Mouse (Mus musculus): ENCODE data around the gene Ppat. TPM values are rescaled to one million over a fixed set of nuclear protein-coding genes. Genes with fewer than 3 reads are reported as not detected.
"Not testable (repeated sequence)": the region's sequence is repeated elsewhere in the genome, so short reads cannot be mapped to it uniquely, and the experiment has no call there.

Ppat gene
- polyA plus RNA-seq, 1 experiment: 7.9 TPM

DNA sequence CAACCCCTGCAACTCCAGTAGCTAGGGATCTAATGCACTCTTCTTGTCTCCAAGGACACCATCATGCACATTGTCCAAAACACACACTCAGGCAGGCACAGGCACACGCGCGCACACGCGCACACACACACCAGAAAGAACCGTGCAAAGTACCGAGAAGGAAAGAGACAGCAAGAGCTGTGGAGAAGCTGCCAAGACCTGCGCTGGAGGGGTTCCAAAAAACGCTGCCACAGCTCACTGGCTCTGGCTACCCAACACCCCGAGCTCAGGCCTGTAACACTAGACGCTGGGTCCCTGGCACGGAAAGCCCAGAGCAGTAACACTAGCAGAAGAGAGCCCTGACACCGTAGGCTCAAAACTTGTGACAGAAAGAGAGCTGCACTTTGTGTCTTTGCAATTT, 27.9 kb downstream of the Ppat start:
- TF ChIP-seq POLR2A (IDR thresholded peaks at IDR 0.05; ENCODE audit: borderline replicate concordance, insufficient read depth, low read length): no peak
- TF ChIP-seq CTCF (IDR thresholded peaks at IDR 0.05; ENCODE audit: borderline replicate concordance, insufficient read depth, low read depth, low read length): no peak
- DNase-seq: peak; percentile 73 to 74
- Histone ChIP-seq H3K4me3 (replicated peaks; ENCODE audit: insufficient read depth, low read depth, low read length) (peak overlapping the region; percentile 6), H3K27ac (ENCODE audit: insufficient read depth, low read length) (no peak overlapping the region), H3K27me3 (ENCODE audit: control insufficient read depth, insufficient read depth, low read length) (no peaks in the 10 kb centered on the region), H3K4me1 (ENCODE audit: control insufficient read depth, insufficient read depth, low read length) (peaks cover 5% of the 10 kb centered on the region; the same call in 1 of the 2 replicates)
- WGBS: 17% methylated on average over 13 of the region's 13 CpGs

DNA sequence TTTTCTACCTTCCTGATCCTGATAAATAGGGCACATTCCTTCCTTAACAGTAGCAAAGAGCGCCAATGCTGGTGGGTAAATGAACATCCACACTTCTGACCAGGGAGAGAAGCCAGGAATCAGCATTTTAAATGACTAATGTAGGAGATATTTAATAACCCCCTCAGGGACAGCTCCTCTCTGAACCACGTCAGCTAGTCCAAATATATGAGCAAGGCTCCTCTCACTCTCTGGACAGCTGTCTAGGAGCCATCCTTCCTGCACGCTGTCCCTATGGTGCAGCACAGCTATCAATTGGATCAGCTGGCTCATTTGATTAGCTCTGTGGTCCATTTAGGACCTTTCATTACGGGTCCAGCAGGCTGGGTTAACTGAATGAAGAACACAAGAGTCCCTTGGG, 28.5 kb downstream of the Ppat start:
- 78% methylated on average over 4 of the region's 4 CpGs for WGBS
- TF ChIP-seq POLR2A (IDR thresholded peaks at IDR 0.05; ENCODE audit: borderline replicate concordance, insufficient read depth, low read length): no peak
- TF ChIP-seq CTCF (IDR thresholded peaks at IDR 0.05; ENCODE audit: borderline replicate concordance, insufficient read depth, low read depth, low read length): no peak
- DNase-seq: no peak
- peaks cover 5% of the 10 kb centered on the region; the same call in 1 of the 2 replicates for H3K4me1 ChIP-seq (ENCODE audit: control insufficient read depth, insufficient read depth, low read length)
- H3K27ac ChIP-seq (ENCODE audit: insufficient read depth, low read length): no peak overlapping the region
- no peak overlapping the region for H3K4me3 ChIP-seq (replicated peaks; ENCODE audit: insufficient read depth, low read depth, low read length)
- H3K27me3 ChIP-seq (ENCODE audit: control insufficient read depth, insufficient read depth, low read length): no peaks in the 10 kb centered on the region

DNA sequence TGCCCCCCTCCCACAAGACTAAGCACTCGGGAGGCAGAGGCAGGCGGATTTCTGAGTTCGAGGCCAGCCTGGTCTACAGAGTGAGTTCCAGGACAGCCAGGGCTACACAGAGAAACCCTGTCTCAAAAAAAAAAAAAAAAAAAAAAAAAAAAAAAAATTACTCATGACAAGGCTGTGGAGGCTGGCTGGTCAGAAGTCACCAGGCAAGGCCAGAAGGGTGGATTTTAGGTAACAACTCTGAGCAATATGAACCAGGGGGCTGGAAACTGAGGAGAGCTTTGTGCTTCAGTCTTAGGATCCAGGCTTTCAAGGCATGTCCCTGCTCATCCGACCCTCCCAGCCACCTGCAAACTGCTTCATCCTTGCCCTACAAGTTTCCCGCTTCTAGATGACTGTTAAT, 38.9 kb downstream of the Ppat start:
- not testable (repeated sequence) for DNase-seq

DNA sequence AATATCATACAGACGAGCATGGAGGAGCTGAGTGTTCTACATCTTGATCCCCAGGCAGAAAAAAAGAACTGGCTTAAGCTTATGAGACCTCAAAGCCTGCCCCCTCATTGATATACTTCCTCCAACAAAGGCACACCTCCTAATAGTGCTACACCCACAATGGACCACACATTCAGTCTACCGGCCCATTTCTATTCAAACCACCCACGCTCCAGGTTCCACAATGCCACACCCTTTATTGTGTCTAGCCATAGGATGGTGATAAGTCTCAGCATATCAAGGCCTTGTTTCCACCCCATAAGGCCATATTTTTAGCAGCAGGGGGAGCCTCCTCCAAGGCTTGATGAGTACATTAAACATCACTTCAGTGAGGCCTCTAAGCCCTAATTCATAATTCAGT, 40.6 kb downstream of the Ppat start:
- Histone ChIP-seq H3K27ac (ENCODE audit: insufficient read depth, low read length) (no peak overlapping the region), H3K27me3 (ENCODE audit: control insufficient read depth, insufficient read depth, low read length) (no peaks in the 10 kb centered on the region), H3K4me1 (ENCODE audit: control insufficient read depth, insufficient read depth, low read length) (no peaks in the 10 kb centered on the region), H3K4me3 (replicated peaks; ENCODE audit: insufficient read depth, low read depth, low read length) (no peak overlapping the region)
- WGBS: 88% methylated on average over 3 of the region's 3 CpGs
- TF ChIP-seq CTCF (IDR thresholded peaks at IDR 0.05; ENCODE audit: borderline replicate concordance, insufficient read depth, low read depth, low read length) (no peak), POLR2A (IDR thresholded peaks at IDR 0.05; ENCODE audit: borderline replicate concordance, insufficient read depth, low read length) (no peak)
- DNase-seq: no peak

More for the DNA sequence above, 38.9 kb downstream of the Ppat start:
- not testable (repeated sequence) for H3K4me1 ChIP-seq (ENCODE audit: control insufficient read depth, insufficient read depth, low read length); H3K27me3 ChIP-seq (ENCODE audit: control insufficient read depth, insufficient read depth, low read length); H3K27ac ChIP-seq (ENCODE audit: insufficient read depth, low read length); H3K4me3 ChIP-seq (replicated peaks; ENCODE audit: insufficient read depth, low read depth, low read length)
- 96% methylated on average over 5 of the region's 5 CpGs for WGBS

DNA sequence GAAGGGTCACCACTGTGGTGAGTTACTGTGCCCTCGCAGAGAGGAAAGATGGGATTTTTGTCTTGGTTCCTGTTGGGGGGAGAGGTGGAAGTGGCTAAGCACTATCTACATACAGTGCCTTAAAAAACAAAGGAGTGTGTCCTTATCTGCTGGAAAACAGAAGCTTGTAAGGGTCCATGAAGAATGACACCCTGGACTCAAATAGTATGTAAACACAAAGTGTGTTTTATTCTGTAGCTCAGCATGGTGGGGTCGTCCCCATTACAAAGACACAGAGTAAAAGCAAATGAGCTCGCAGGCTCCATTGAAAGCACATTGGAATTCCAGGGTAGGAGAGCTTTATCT, 45.3 kb downstream of the Ppat start:
- no peaks in the 10 kb centered on the region for H3K4me1 ChIP-seq (ENCODE audit: control insufficient read depth, insufficient read depth, low read length)
- H3K27me3 ChIP-seq (ENCODE audit: control insufficient read depth, insufficient read depth, low read length): no peaks in the 10 kb centered on the region
- H3K27ac ChIP-seq (ENCODE audit: insufficient read depth, low read length): no peak overlapping the region
- no peak for DNase-seq
- H3K4me3 ChIP-seq (replicated peaks; ENCODE audit: insufficient read depth, low read depth, low read length): peak overlapping the region; percentile 84
- 31% methylated on average over 3 of the region's 3 CpGs for WGBS
- TF ChIP-seq POLR2A (IDR thresholded peaks at IDR 0.05; ENCODE audit: borderline replicate concordance, insufficient read depth, low read length) (no peak), CTCF (IDR thresholded peaks at IDR 0.05; ENCODE audit: borderline replicate concordance, insufficient read depth, low read depth, low read length) (no peak)

DNA sequence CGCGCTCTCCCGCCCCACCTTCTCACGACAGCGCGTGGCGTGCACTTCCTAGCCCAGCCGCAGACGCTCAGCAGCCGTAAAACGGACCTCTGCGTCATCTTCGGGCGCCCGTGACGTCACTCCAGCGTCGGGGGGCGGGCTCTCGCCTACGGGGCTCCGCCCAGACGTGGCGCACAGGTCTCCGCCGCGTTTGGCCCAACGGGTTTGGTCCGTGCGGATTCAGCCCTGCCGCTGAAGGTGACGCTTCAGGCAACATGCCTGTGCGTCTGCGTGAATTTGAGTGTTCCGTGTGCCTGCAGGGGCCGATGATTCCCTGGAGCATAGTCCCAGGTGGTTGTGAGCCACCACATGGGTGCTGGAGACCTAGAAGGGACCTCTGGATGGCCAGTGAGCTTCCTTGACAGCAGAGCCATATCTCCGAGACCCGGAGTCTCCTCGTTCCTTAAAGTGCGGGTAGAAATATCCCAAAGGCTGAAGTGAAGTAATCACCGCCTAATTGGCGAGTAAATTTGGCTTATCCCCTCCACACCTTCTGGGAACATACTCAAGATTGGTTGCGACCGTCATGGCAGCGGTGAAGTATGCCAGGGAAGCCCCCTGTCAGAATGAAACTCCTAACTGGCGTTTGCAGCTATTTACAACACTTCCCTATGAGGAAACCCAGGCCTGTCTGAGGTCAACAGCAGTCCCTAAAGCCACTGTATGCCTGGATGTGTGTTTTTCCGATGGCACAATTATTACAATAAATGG, 45.8 kb downstream of the Ppat start, which contains the start of gene Aasdh:
Gene Aasdh (minus strand): TSS at position 110 of the 750 bp plus-strand sequence.
- Histone ChIP-seq H3K27ac (ENCODE audit: insufficient read depth, low read length) (peak within 1 kb of the TSS; percentile 80), H3K4me1 (ENCODE audit: control insufficient read depth, insufficient read depth, low read length) (no peaks in the 10 kb centered on the region), H3K27me3 (ENCODE audit: control insufficient read depth, insufficient read depth, low read length) (no peaks in the 10 kb centered on the region), H3K4me3 (replicated peaks; ENCODE audit: insufficient read depth, low read depth, low read length) (peak within 1 kb of the TSS; percentile 84)
- DNase-seq: peak; percentile 95 to 98
- TF ChIP-seq CTCF (IDR thresholded peaks at IDR 0.05; ENCODE audit: borderline replicate concordance, insufficient read depth, low read depth, low read length): no peak
- peak; percentile 100 for TF ChIP-seq POLR2A (IDR thresholded peaks at IDR 0.05; ENCODE audit: borderline replicate concordance, insufficient read depth, low read length)
- under 1% methylated on average over 47 of the region's 47 CpGs for WGBS

DNA sequence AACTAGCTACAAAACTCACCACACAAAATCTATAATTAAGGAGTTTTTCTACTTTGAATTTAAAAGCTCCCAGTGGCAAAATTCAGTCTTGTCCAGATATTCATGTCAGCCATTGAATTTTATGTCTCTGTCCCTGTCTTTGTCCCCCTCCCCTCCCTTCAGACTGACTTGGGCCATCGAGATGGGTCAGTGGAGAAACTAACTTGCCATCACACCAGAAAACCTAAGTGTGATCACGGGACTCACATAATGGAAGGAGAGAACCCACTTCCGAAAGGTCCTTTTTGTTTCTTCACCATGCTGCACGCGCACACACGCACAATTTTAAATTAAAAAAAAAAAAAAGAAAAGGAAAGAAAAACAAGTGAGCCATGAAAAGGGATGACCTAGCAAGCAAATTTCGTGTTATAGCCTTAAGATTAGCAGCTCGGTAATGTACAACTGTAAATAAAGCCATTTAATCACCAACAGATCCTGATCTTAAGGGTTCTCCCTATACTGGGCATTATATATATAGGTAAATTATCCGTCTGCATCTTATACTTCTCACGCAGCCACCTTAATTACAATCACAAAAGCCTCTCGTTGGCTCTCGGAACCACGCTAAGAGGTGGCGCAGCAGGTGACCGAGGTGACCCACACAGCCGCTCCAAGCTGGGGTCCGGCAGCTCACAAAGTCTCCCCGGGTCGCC, 46.5 kb downstream of the Ppat start:
- Histone ChIP-seq H3K27me3 (ENCODE audit: control insufficient read depth, insufficient read depth, low read length) (no peaks in the 10 kb centered on the region), H3K27ac (ENCODE audit: insufficient read depth, low read length) (0 out of 2 replicates have a peak overlapping the region, but pooled peaks have one; percentile 37), H3K4me3 (replicated peaks; ENCODE audit: insufficient read depth, low read depth, low read length) (peak overlapping the region; percentile 84), H3K4me1 (ENCODE audit: control insufficient read depth, insufficient read depth, low read length) (no peaks in the 10 kb centered on the region)
- DNase-seq: peak in 1 of 2 experiments; percentile 18
- TF ChIP-seq POLR2A (IDR thresholded peaks at IDR 0.05; ENCODE audit: borderline replicate concordance, insufficient read depth, low read length): no peak
- no peak for TF ChIP-seq CTCF (IDR thresholded peaks at IDR 0.05; ENCODE audit: borderline replicate concordance, insufficient read depth, low read depth, low read length)
- WGBS: under 1% methylated on average over 19 of the region's 19 CpGs

DNA sequence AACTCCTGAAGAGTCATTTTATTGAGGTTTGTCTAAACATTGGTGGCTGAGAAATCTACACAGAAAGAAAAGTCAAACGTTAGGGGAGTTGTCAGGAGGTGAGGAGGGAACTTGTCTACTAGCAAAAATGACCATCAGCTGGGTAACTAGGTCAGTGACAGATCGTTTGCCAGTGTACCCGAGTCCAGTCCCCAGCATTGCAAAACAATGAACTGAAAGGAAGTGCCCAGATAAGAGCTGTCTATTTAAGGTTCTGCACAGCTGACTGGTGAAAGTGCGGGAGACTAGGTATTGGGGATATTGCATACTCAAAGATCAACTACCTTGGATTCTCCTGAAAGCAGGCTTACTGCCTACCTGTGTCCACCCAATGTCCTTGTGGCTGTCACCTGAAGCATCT, 49.2 kb downstream of the Ppat start:
- WGBS: 84% methylated on average over 4 of the region's 4 CpGs
- DNase-seq: no peak

More for the DNA sequence above, 49.2 kb downstream of the Ppat start:
- Histone ChIP-seq H3K27me3 (ENCODE audit: control insufficient read depth, insufficient read depth, low read length) (no peaks in the 10 kb centered on the region), H3K27ac (ENCODE audit: insufficient read depth, low read length) (no peak overlapping the region), H3K4me3 (replicated peaks; ENCODE audit: insufficient read depth, low read depth, low read length) (no peak overlapping the region), H3K4me1 (ENCODE audit: control insufficient read depth, insufficient read depth, low read length) (no peaks in the 10 kb centered on the region)
- TF ChIP-seq POLR2A (IDR thresholded peaks at IDR 0.05; ENCODE audit: borderline replicate concordance, insufficient read depth, low read length) (no peak), CTCF (IDR thresholded peaks at IDR 0.05; ENCODE audit: borderline replicate concordance, insufficient read depth, low read depth, low read length) (no peak)

Measured in cerebellum, adult 2 months (tissue).